8 mouse cellular contexts compared by ENCODE assay signal in genomic region chr11:31368252-31368964, GRCm38 (mm10). TPM values are rescaled to one million over a fixed set of nuclear protein-coding genes. Genes with fewer than 3 reads are reported as not detected.
DNase-seq lines count a peak whose midpoint lies in the region; ATAC-seq lines count a peak whose summit lies in the region.

No protein-coding gene starts in this region.

- H3K36me3 ChIP-seq in neural tube, embryonic 11.5 days (ENCODE audit: control insufficient read depth, insufficient read depth, low read length), result no peaks in the 10 kb centered on the region
- H3K36me3 ChIP-seq in hindbrain, embryonic 12.5 days, result no peaks in the 10 kb centered on the region
- H3K36me3 ChIP-seq in midbrain, embryonic 13.5 days, result no peaks in the 10 kb centered on the region

- peaks cover 3% of the 10 kb centered on the region for H3K4me1 ChIP-seq in neural tube, embryonic 11.5 days (ENCODE audit: control insufficient read depth, insufficient read depth, low read length)
- peaks cover 26% of the 10 kb centered on the region for H3K4me1 ChIP-seq in hindbrain, embryonic 12.5 days
- peaks cover 27% of the 10 kb centered on the region for H3K4me1 ChIP-seq in midbrain, embryonic 13.5 days (replicated peaks)

- no peak overlapping the region for H3K27ac ChIP-seq in neural tube, embryonic 11.5 days (ENCODE audit: low read depth, low read length)
- H3K27ac ChIP-seq in hindbrain, embryonic 12.5 days, result no peak overlapping the region
- no peak overlapping the region for H3K27ac ChIP-seq in midbrain, embryonic 13.5 days

- WGBS in neural tube, embryonic 11.5 days, result 3% methylated on average over 36 of the region's 36 CpGs
- 2% methylated on average over 36 of the region's 36 CpGs for WGBS in hindbrain, embryonic 12.5 days
- under 1% methylated on average over 36 of the region's 36 CpGs for WGBS in midbrain, embryonic 13.5 days

- H3K27me3 ChIP-seq in neural tube, embryonic 11.5 days (ENCODE audit: control insufficient read depth, insufficient read depth, low read length), result peaks cover 16% of the 10 kb centered on the region
- peaks cover 49% of the 10 kb centered on the region for H3K27me3 ChIP-seq in hindbrain, embryonic 12.5 days
- H3K27me3 ChIP-seq in midbrain, embryonic 13.5 days, result peaks cover 40% of the 10 kb centered on the region

- no peaks in the 10 kb centered on the region for H3K9me3 ChIP-seq in neural tube, embryonic 11.5 days (ENCODE audit: control insufficient read depth, low read length)
- H3K9me3 ChIP-seq in hindbrain, embryonic 12.5 days (replicated peaks), result no peaks in the 10 kb centered on the region
- H3K9me3 ChIP-seq in midbrain, embryonic 13.5 days, result no peaks in the 10 kb centered on the region

- peak overlapping the region; percentile 15 for H3K9ac ChIP-seq in neural tube, embryonic 11.5 days (ENCODE audit: low read length)
- peak overlapping the region; percentile 56 for H3K9ac ChIP-seq in hindbrain, embryonic 12.5 days
- peak overlapping the region; percentile 60 for H3K9ac ChIP-seq in midbrain, embryonic 13.5 days (replicated peaks)

- peak overlapping the region; percentile 100 for H3K4me2 ChIP-seq in neural tube, embryonic 11.5 days (ENCODE audit: low read depth)
- H3K4me2 ChIP-seq in hindbrain, embryonic 12.5 days (replicated peaks), result peak overlapping the region; percentile 99
- H3K4me2 ChIP-seq in midbrain, embryonic 13.5 days (replicated peaks), result peak overlapping the region; percentile 99

- peak overlapping the region; percentile 56 for H3K4me3 ChIP-seq in neural tube, embryonic 11.5 days (ENCODE audit: low read depth, low read length)
- H3K4me3 ChIP-seq in hindbrain, embryonic 12.5 days, result peak overlapping the region; percentile 57
- H3K4me3 ChIP-seq in midbrain, embryonic 13.5 days (replicated peaks), result peak overlapping the region; percentile 64

- ATAC-seq in neural tube, embryonic 11.5 days (ENCODE audit: insufficient read depth, low FRiP score, low TSS enrichment), result no peak; the same call in 1 of the 2 replicates
- ATAC-seq in hindbrain, embryonic 12.5 days (ENCODE audit: low FRiP score), result no peak; the same call in 1 of the 2 replicates
- ATAC-seq in midbrain, embryonic 13.5 days, result peak; percentile 38

- DNase-seq in embryo, embryonic 10 days (ENCODE audit: low spot score), result peak; percentile 42
- DNase-seq in embryo, embryonic 9.5 days (ENCODE audit: extremely low spot score), result no peak
- peak; percentile 17 for DNase-seq in neural tube, embryonic 11.5 days (ENCODE audit: low spot score)
- no peak for DNase-seq in neural tube, embryonic 10.5 days (ENCODE audit: extremely low spot score, low spot score)
- DNase-seq in adipocyte (ENCODE audit: low spot score), result no peak
- no peak for DNase-seq in spleen, postnatal 36 days (ENCODE audit: low spot score in 2 of 2)

RNA-seq across cellular contexts. Expression of gene Stc2, which starts 1.5 kb away (rescaled TPM):
- polyA plus RNA-seq in neural tube, embryonic 11.5 days (2014; fragmentation: Nextera tagmentation; extraction: Ambion mirVana), result 0.31 and 1.1 TPM in 2 replicates
- 0.77 and 1.0 TPM in 2 replicates for polyA plus RNA-seq in hindbrain, embryonic 12.5 days (2016; fragmentation: Nextera tagmentation; extraction: Ambion mirVana)
- 0.53 and 0.71 TPM in 2 replicates for polyA plus RNA-seq in midbrain, embryonic 13.5 days (2015; fragmentation: Nextera tagmentation; extraction: Ambion mirVana)

Comparison
In these comparisons a context has a peak if more than half of its experiments do, and no peak if none do; other contexts are left out.
1. DNase-seq: peak in embryo, embryonic 10 days (single experiment) and neural tube, embryonic 11.5 days (single experiment); none in embryo, embryonic 9.5 days (single experiment), neural tube, embryonic 10.5 days (single experiment), adipocyte (single experiment) and spleen, postnatal 36 days (0 of 2).
2. Peak in every context shown above with its lines, with median percentiles within 50 percentile points of each other: H3K4me2 ChIP-seq, H3K4me3 ChIP-seq and H3K9ac ChIP-seq.